Mouse (Mus musculus) ES-Bruce4 (cell line): ENCODE results near the gene Zdhhc14.

Experiments
- CTCF ChIP-seq: IDR thresholded peaks from one replicate; pipeline ENCODE4 v1.8.1; 2011; ENCODE audit warnings: low read depth, low read length
- EP300 ChIP-seq: IDR thresholded peaks from 2 replicates; pipeline ENCODE4 v1.6.1; 2011; ENCODE audit warnings: low read depth, low read length; ENCODE audit not compliant: insufficient read depth
- POLR2A ChIP-seq: IDR thresholded peaks from one replicate; pipeline ENCODE4 v1.8.1; 2011; ENCODE audit warnings: low read length; ENCODE audit not compliant: insufficient read depth

DNA sequence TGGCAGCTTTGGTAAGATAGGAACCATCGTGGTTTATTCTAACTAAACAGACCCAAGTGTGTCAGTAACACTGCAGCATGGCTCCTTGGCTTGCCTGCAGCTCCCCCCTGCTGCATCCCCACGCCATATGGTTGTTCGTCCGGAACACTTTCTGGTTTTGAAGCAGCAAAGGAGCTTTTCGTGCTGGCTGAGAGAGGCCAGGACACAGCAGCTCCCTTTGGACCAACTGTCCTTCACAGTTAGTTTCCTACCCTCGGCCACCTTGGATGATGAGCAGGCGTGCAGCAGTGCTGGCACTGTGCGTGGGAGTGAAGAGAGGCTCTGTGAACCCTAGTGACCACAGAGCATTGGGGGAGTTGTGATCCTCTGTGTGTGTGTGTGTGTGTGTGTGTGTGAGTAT, 64.2 kb downstream of the Zdhhc14 start:
- TF ChIP-seq CTCF, result no peak
- TF ChIP-seq POLR2A, result no peak
- TF ChIP-seq EP300, result no peak
